Mouse (Mus musculus): ENCODE measurements around the gene Bcat1.

DNA sequence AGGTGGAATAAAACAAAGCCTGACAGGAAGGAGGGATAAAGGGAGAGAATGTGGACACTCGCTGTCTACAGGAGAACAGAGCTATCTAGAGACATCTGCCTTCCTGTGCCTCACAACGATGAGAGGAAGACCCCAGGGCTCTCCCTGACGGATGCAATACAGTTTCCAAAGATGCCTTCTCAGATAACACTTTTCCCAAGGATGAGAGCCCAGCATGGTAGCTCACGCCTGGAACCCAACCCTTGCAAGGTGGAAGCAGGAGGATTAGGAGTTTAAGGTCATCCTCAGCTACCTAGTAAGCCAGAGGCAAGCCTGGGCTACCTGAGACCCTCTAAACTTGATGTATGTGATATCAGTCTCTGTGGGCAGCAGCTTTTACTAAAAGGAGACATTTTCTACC lies 5.7 kb upstream of the Bcat1 start:
- TF ChIP-seq CTCF (IDR thresholded peaks at IDR 0.05; ENCODE audit: low read depth) = no peak
- TF ChIP-seq EP300 (IDR thresholded peaks at IDR 0.05; ENCODE audit: low read depth) = no peak
